Mouse (Mus musculus) liver, embryonic 14.5 days (tissue): ENCODE measurements at regions not wholly inside any gene's neighbourhood (a gene's known extent, or its start where the extent isn't known, plus 50 kb on each side); places are given as distances from the start of the nearest gene placed in this dataset.

ENCODE experiments used
- CTCF ChIP-seq: IDR thresholded peaks from 2 replicates; pipeline ENCODE4 v1.5.1; 2016; ENCODE audit warnings: antibody characterized with exemption, low read depth, control low read depth
- EP300 ChIP-seq: IDR thresholded peaks from 2 replicates; pipeline ENCODE4 v1.6.1; 2016; ENCODE audit warnings: antibody characterized with exemption, low read depth

- no peak for TF ChIP-seq CTCF
- no peak for TF ChIP-seq EP300
These were observed 611.5 kb downstream of the Slc22a22 start for GRCm38 (mm10) chr15:56865879-56866278.
